Mouse (Mus musculus) thymus, adult 2 months (tissue): ENCODE results near the gene Gigyf2.

Experiments used
- CTCF ChIP-seq: fragments of 200-500 bp; IDR thresholded peaks from 2 replicates; pipeline ENCODE4 v1.5.1; 2012; ENCODE audit warnings: mild to moderate bottlenecking, control low read depth, low read length, moderate library complexity, borderline replicate concordance; ENCODE audit not compliant: control insufficient read depth, poor library complexity, insufficient read depth; ENCODE audit errors: extremely low read depth
- POLR2A ChIP-seq: fragments of 200-500 bp; IDR thresholded peaks from 2 replicates; pipeline ENCODE4 v1.6.1; 2012; ENCODE audit warnings: mild to moderate bottlenecking, low read length, control low read depth, moderate library complexity; ENCODE audit not compliant: control insufficient read depth, poor library complexity, insufficient read depth; ENCODE audit errors: extremely low read depth

GRCm38 (mm10) chr1:87297346-87297925 is 29.4 kb upstream of the Gigyf2 start:
- TF ChIP-seq CTCF (no peak), POLR2A (no peak)
